Mouse (Mus musculus) forebrain, embryonic 13.5 days (tissue): ENCODE measurements around the gene Rab33b. TPM values are rescaled to one million over a fixed set of nuclear protein-coding genes. Genes with fewer than 3 reads are reported as not detected.

Experiments
- ATAC-seq: fragments of 200-750 bp; cut with Nextera tagmentation; 2 replicates; pipeline ENCODE4 v1.8.0; 2017
- H3K27ac ChIP-seq: fragments of 300-500 bp; sonication (generic); 2 replicates; pipeline ENCODE4 v1.5.1; 2015; ENCODE audit warnings: inconsistent platforms, mild to moderate bottlenecking, moderate library complexity
- H3K27me3 ChIP-seq: fragments of 300-500 bp; sonication (generic); 2 replicates; pipeline ENCODE4 v1.6.1; 2015; ENCODE audit warnings: mild to moderate bottlenecking, inconsistent platforms
- H3K36me3 ChIP-seq: fragments of 300-500 bp; sonication (generic); 2 replicates; pipeline ENCODE4 v1.6.1; 2015; ENCODE audit warnings: mild to moderate bottlenecking, inconsistent platforms; ENCODE audit not compliant: poor library complexity, severe bottlenecking
- H3K4me1 ChIP-seq: fragments of 300-500 bp; sonication (generic); 2 replicates; pipeline ENCODE4 v1.6.1; 2015; ENCODE audit warnings: inconsistent platforms
- H3K4me2 ChIP-seq: fragments of 300-500 bp; sonication (generic); 2 replicates; pipeline ENCODE4 v1.6.1; 2015; ENCODE audit warnings: inconsistent platforms, mild to moderate bottlenecking, moderate library complexity
- H3K4me3 ChIP-seq: fragments of 300-500 bp; sonication (generic); 2 replicates; pipeline ENCODE4 v1.5.1; 2015; ENCODE audit warnings: mild to moderate bottlenecking, inconsistent platforms
- H3K9ac ChIP-seq: fragments of 300-500 bp; sonication (generic); 2 replicates; pipeline ENCODE4 v1.6.1; 2015; ENCODE audit warnings: mild to moderate bottlenecking, inconsistent platforms
- H3K9me3 ChIP-seq: fragments of 300-500 bp; sonication (generic); replicated peaks from 2 replicates; pipeline ENCODE4 v1.6.1; 2016; ENCODE audit warnings: inconsistent platforms
- WGBS: fragments of 180-500 bp; shearing (Covaris S2); methylation state at CpG from one replicate; pipeline ENCODE4 v1.1.7; 2015; 5-methylcytosine and 5-hydroxymethylcytosine counted together
- polyA plus RNA-seq: library from polyadenylated mRNA; unstranded; fragments of >200 nt; fragmentation: Nextera tagmentation; extraction: Ambion mirVana; gene quantifications from 2 replicates; pipeline ENCODE4 v1.2.1, GENCODE M21; 2015

The Rab33b gene
- polyA plus RNA-seq, 1 experiment from 2014 or later = 19.5 TPM

- Histone ChIP-seq H3K9me3 (no peaks in the 10 kb centered on the region), H3K4me2 (no peak overlapping the region), H3K9ac (no peak overlapping the region), H3K27ac (no peak overlapping the region), H3K4me3 (no peak overlapping the region), H3K27me3 (no peaks in the 10 kb centered on the region), H3K36me3 (peaks cover 16% of the 10 kb centered on the region), H3K4me1 (peaks cover 21% of the 10 kb centered on the region)
- no peak for ATAC-seq
- WGBS = 63% methylated on average over 7 of the region's 7 CpGs
Measured at GRCm38 (mm10) chr3:51490088-51490753, 6.5 kb downstream of the Rab33b start.

- WGBS = 94% methylated on average over 13 of the region's 13 CpGs
- H3K9ac ChIP-seq = no peak overlapping the region
- H3K4me3 ChIP-seq = no peak overlapping the region
- no peak overlapping the region for H3K27ac ChIP-seq
- H3K27me3 ChIP-seq = no peaks in the 10 kb centered on the region
- H3K36me3 ChIP-seq = peaks cover 19% of the 10 kb centered on the region
- H3K4me1 ChIP-seq = peaks cover 8% of the 10 kb centered on the region
- ATAC-seq = no peak
- no peaks in the 10 kb centered on the region for H3K9me3 ChIP-seq
- no peak overlapping the region for H3K4me2 ChIP-seq
Measured at GRCm38 (mm10) chr3:51493272-51493838, 9.6 kb downstream of the Rab33b start.

GRCm38 (mm10) chr3:51494466-51494865 is 10.7 kb downstream of the Rab33b start:
- H3K4me2 ChIP-seq = no peak overlapping the region
- H3K27ac ChIP-seq = no peak overlapping the region
- no peak overlapping the region for H3K9ac ChIP-seq
- H3K9me3 ChIP-seq = no peaks in the 10 kb centered on the region
- no peak overlapping the region for H3K4me3 ChIP-seq
- H3K36me3 ChIP-seq = peaks cover 19% of the 10 kb centered on the region
- ATAC-seq = no peak
- WGBS = 87% methylated on average over 2 of the region's 2 CpGs
- peaks cover 8% of the 10 kb centered on the region for H3K4me1 ChIP-seq
- no peaks in the 10 kb centered on the region for H3K27me3 ChIP-seq

DNA sequence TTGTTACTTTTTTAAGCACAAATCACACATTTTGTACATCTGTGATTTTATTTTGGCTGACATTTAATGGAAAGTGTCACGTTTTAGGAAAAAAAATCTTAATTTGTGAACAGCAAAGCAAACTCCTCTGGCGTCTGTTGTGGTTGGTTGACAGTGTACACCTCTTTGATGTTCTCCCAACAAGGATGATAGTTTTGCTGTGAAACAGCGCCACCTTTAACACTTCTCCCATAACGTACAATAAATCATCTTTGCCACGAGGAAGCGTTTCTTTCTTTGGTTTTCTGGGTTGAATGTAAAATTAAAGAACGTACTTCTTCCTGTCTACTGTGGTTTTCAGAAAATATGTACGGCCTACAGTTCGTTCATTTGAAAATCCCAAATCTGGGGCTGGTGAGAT is 11.9 kb downstream of the Rab33b start:
- Histone ChIP-seq H3K4me1 (no peaks in the 10 kb centered on the region), H3K27ac (no peak overlapping the region), H3K27me3 (no peaks in the 10 kb centered on the region), H3K4me2 (no peak overlapping the region), H3K36me3 (peaks cover 19% of the 10 kb centered on the region), H3K9me3 (no peaks in the 10 kb centered on the region), H3K4me3 (no peak overlapping the region), H3K9ac (no peak overlapping the region)
- WGBS = 95% methylated on average over 9 of the region's 9 CpGs
- ATAC-seq = no peak

DNA sequence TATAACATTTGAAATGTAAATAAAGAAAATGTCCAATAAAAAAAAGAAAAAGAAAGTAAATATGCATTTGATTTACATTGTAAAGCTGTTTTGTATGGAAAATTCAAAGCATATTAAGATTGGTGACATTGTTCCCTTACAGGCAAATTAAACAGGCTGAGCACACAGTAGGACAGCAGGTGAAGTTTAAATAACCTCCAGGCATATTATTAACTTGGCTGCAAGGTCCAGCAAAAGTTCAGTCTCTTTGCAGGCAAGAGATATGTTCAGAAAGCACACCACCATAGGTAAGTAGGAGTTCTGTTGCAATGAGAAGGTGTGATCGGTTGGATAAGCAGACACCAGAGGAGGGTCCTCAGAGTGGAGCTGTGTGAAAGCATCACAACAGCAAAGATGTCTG is 14.3 kb downstream of the Rab33b start:
- Histone ChIP-seq H3K27ac (no peak overlapping the region), H3K4me2 (no peak overlapping the region), H3K4me1 (no peaks in the 10 kb centered on the region), H3K9me3 (no peaks in the 10 kb centered on the region), H3K36me3 (peaks cover 16% of the 10 kb centered on the region), H3K9ac (no peak overlapping the region), H3K4me3 (no peak overlapping the region), H3K27me3 (no peaks in the 10 kb centered on the region)
- WGBS = 97% methylated on average over 1 of the region's 1 CpGs
- no peak for ATAC-seq

DNA sequence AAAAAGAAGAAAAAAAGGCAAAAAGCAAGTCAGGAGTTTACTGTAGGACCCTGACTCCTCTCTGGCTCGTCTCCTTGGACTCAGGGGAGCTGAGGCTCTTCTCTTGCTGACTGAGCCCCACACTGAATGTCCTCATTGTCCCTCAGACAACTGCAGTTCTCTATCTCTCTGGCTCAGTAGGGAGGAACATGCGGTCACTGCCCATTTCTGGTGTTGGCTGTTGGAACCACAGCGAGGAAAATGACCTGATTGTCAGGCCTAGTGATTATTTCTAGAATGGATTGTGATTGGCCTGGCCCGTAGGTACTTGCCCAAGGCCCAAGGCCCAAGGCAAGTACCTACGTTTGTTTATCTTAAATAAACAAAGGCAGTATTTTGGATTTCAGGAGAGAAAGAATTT is 14.9 kb downstream of the Rab33b start:
- Histone ChIP-seq H3K9me3 (no peaks in the 10 kb centered on the region), H3K27ac (no peak overlapping the region), H3K4me3 (no peak overlapping the region), H3K36me3 (peaks cover 10% of the 10 kb centered on the region), H3K9ac (no peak overlapping the region), H3K4me2 (no peak overlapping the region), H3K4me1 (no peaks in the 10 kb centered on the region), H3K27me3 (no peaks in the 10 kb centered on the region)
- no peak for ATAC-seq
- 81% methylated on average over 5 of the region's 5 CpGs for WGBS

GRCm38 (mm10) chr3:51499876-51500275 is 16.2 kb downstream of the Rab33b start:
- 94% methylated on average over 4 of the region's 4 CpGs for WGBS
- H3K4me3 ChIP-seq = no peak overlapping the region
- ATAC-seq = no peak
- H3K4me2 ChIP-seq = no peak overlapping the region
- H3K9ac ChIP-seq = no peak overlapping the region
- no peaks in the 10 kb centered on the region for H3K27me3 ChIP-seq
- peaks cover 11% of the 10 kb centered on the region for H3K4me1 ChIP-seq
- no peaks in the 10 kb centered on the region for H3K9me3 ChIP-seq
- H3K27ac ChIP-seq = no peak overlapping the region
- H3K36me3 ChIP-seq = peaks cover 4% of the 10 kb centered on the region; the same call in 1 of the 2 replicates

GRCm38 (mm10) chr3:51504385-51504952 is 20.7 kb downstream of the Rab33b start:
- Histone ChIP-seq H3K27ac (no peak overlapping the region), H3K4me1 (peaks cover 11% of the 10 kb centered on the region), H3K9ac (no peak overlapping the region), H3K4me2 (no peak overlapping the region), H3K9me3 (no peaks in the 10 kb centered on the region), H3K36me3 (no peaks in the 10 kb centered on the region), H3K4me3 (no peak overlapping the region), H3K27me3 (no peaks in the 10 kb centered on the region)
- 36% methylated on average over 11 of the region's 11 CpGs for WGBS
- 0 out of 2 replicates have a peak, but pooled peaks have one; percentile 21 for ATAC-seq

GRCm38 (mm10) chr3:51505465-51505864 is 21.7 kb downstream of the Rab33b start:
- H3K9me3 ChIP-seq = no peaks in the 10 kb centered on the region
- H3K27ac ChIP-seq = no peak overlapping the region
- H3K9ac ChIP-seq = no peak overlapping the region
- 77% methylated on average over 19 of the region's 19 CpGs for WGBS
- H3K4me3 ChIP-seq = no peak overlapping the region
- no peaks in the 10 kb centered on the region for H3K27me3 ChIP-seq
- H3K4me2 ChIP-seq = no peak overlapping the region
- no peak for ATAC-seq
- H3K36me3 ChIP-seq = no peaks in the 10 kb centered on the region
- H3K4me1 ChIP-seq = peaks cover 11% of the 10 kb centered on the region

GRCm38 (mm10) chr3:51510903-51511302 is 27.2 kb downstream of the Rab33b start:
- 32% methylated on average over 8 of the region's 8 CpGs for WGBS
- Histone ChIP-seq H3K4me2 (no peak overlapping the region), H3K9me3 (no peaks in the 10 kb centered on the region), H3K9ac (no peak overlapping the region), H3K4me1 (no peaks in the 10 kb centered on the region), H3K4me3 (no peak overlapping the region), H3K27me3 (no peaks in the 10 kb centered on the region), H3K36me3 (peaks cover 8% of the 10 kb centered on the region; the same call in 1 of the 2 replicates), H3K27ac (no peak overlapping the region)
- peak; percentile 48; the same call in 1 of the 2 replicates for ATAC-seq

DNA sequence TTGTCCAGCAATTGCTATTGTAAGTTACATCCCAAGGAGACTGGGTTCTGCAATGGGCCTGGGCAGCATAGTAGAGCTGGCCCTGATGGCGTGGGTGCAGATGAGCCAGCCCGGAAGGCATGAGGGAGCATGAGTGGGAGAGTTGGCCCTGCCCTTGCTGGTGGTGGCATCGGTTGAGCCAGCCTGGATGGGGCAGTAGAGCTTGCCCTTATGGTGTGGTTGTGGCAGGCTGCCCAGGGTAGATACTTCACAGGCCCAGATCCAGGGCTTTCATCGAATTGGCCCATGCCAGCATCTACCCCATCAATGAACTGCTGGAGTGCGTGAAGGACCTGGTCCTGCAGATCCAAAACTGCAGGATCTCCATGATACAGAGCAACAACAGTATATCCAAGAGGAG is 28.3 kb downstream of the Rab33b start:
- Histone ChIP-seq H3K27ac (no peak overlapping the region), H3K4me3 (no peak overlapping the region), H3K27me3 (no peaks in the 10 kb centered on the region), H3K4me2 (no peak overlapping the region), H3K9ac (no peak overlapping the region), H3K9me3 (no peaks in the 10 kb centered on the region), H3K36me3 (peaks cover 14% of the 10 kb centered on the region; the same call in 1 of the 2 replicates), H3K4me1 (no peaks in the 10 kb centered on the region)
- ATAC-seq = no peak
- WGBS = over 99% methylated on average over 5 of the region's 5 CpGs

DNA sequence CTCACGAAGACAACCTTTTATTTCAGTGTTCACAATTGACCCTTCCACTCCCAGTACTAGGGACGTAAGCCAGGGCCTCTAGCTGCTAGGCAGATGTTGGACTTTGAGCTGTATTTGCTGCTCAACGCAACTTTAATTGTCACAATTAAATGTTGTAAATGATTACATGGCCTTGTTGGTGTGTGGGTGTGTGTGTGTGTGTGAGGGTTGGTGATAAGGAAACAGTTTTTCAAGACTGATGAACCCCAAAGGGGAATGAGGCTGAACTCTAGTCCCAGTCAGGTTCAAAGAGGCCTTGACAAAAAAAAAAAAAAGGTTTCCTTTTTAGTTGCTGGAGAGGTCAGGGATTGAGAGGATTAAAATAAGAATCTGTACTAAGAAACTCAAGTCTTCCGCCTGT is 33.7 kb downstream of the Rab33b start:
- no peak for ATAC-seq
- no peak overlapping the region for H3K27ac ChIP-seq
- no peak overlapping the region for H3K4me3 ChIP-seq
- 76% methylated on average over 4 of the region's 4 CpGs for whole genome bisulfite sequencing
- peaks cover 51% of the 10 kb centered on the region for H3K36me3 ChIP-seq
- H3K4me2 ChIP-seq = no peak overlapping the region
- no peaks in the 10 kb centered on the region for H3K4me1 ChIP-seq
- no peaks in the 10 kb centered on the region for H3K27me3 ChIP-seq
- H3K9me3 ChIP-seq = no peaks in the 10 kb centered on the region
- no peak overlapping the region for H3K9ac ChIP-seq
